Mouse (Mus musculus): ENCODE measurements at regions not wholly inside any gene's neighbourhood (a gene's known extent, or its start where the extent isn't known, plus 50 kb on each side); places are given as distances from the start of the nearest gene placed in this dataset.
A peak's percentile ranks its signal among the peaks of the same experiment; 100 is the strongest.
"Not testable (repeated sequence)": the region's sequence is repeated elsewhere in the genome, so short reads cannot be mapped to it uniquely, and the experiment has no call there.

DNA sequence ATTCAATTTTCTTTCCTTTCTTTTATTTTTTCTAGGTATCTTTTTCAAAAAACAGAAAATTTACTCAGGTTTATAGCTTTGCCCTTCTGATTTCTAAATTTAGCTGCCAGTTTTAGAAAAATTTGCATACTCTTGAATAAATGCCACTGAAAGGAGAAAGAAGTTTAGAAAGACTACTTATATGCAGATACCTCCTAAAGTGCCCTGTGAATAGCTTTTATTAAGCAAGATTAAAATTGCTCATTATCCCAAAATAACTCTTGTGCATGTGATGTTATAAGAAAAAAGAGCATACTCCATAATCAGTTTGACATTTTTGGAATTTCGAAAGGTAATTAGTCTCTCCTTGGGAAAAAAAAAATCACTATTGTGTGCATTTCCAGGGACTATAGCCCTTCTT, 453.2 kb downstream of the Inhba start:
- Histone ChIP-seq H3K4me1 (ENCODE audit: insufficient read depth) (no peaks in the 10 kb centered on the region), H3K36me3 (ENCODE audit: insufficient read depth) (no peaks in the 10 kb centered on the region), H3K9me3 (ENCODE audit: low read length) (no peaks in the 10 kb centered on the region), H3K27me3 (ENCODE audit: insufficient read depth, low read length) (no peaks in the 10 kb centered on the region), H3K27ac (ENCODE audit: low read depth, low read length) (no peak overlapping the region), H3K9ac (no peak overlapping the region), H3K4me3 (ENCODE audit: low read depth, low read length) (no peak overlapping the region), H3K4me2 (ENCODE audit: low read depth) (no peak overlapping the region)
- ATAC-seq, result peak; percentile 86
- 35% methylated on average over 1 of the region's 1 CpGs for WGBS
- no peak for TF ChIP-seq CTCF (IDR thresholded peaks at IDR 0.05; ENCODE audit: low read depth)
- no peak for DNase-seq

- Histone ChIP-seq H3K4me2 (ENCODE audit: low read depth) (no peak overlapping the region), H3K27me3 (ENCODE audit: insufficient read depth, low read length) (no peaks in the 10 kb centered on the region), H3K9me3 (ENCODE audit: low read length) (no peaks in the 10 kb centered on the region), H3K27ac (ENCODE audit: low read depth, low read length) (no peak overlapping the region), H3K9ac (no peak overlapping the region), H3K36me3 (ENCODE audit: insufficient read depth) (no peaks in the 10 kb centered on the region), H3K4me1 (ENCODE audit: insufficient read depth) (no peaks in the 10 kb centered on the region), H3K4me3 (ENCODE audit: low read depth, low read length) (no peak overlapping the region)
- ATAC-seq (no peak; the same call in 1 of the 2 replicates), DNase-seq (no peak)
- 24% methylated on average over 1 of the region's 1 CpGs for WGBS
- TF ChIP-seq CTCF (IDR thresholded peaks at IDR 0.05; ENCODE audit: low read depth), result no peak
These were observed 453.7 kb downstream of the Inhba start for GRCm38 (mm10) chr13:16465317-16465716.

GRCm38 (mm10) chr13:16465812-16466211, 454.2 kb downstream of the Inhba start:
- Histone ChIP-seq H3K9me3 (ENCODE audit: low read length) (no peaks in the 10 kb centered on the region), H3K36me3 (ENCODE audit: insufficient read depth) (no peaks in the 10 kb centered on the region), H3K27me3 (ENCODE audit: insufficient read depth, low read length) (no peaks in the 10 kb centered on the region), H3K4me1 (ENCODE audit: insufficient read depth) (no peaks in the 10 kb centered on the region), H3K4me3 (ENCODE audit: low read depth, low read length) (no peak overlapping the region), H3K27ac (ENCODE audit: low read depth, low read length) (no peak overlapping the region), H3K4me2 (ENCODE audit: low read depth) (no peak overlapping the region), H3K9ac (no peak overlapping the region)
- 93% methylated on average over 1 of the region's 1 CpGs for WGBS
- DNase-seq, result no peak
- no peak for TF ChIP-seq CTCF (IDR thresholded peaks at IDR 0.05; ENCODE audit: low read depth)
- no peak for ATAC-seq

DNA sequence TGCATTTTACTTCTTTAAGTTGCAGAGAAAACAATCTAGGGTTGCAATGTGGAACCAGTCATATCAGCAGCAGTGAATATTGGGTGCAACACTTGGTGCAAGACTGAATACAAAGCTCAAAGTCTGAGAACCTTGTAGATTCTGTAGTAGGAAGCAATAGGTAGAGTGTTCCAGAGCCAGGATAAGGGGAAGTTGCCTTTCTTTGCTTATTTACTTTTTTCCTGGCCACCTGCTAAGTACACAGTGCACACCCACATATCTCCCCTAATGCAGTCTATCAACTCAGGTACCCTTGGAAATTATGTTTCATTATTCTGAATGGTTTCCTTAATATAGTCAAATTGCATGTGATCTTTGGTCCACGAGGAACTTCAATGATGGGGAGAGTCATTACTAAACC, 464.9 kb downstream of the Inhba start:
- TF ChIP-seq CTCF (IDR thresholded peaks at IDR 0.05; ENCODE audit: low read depth), result no peak
- no peaks in the 10 kb centered on the region for H3K9me3 ChIP-seq (ENCODE audit: low read length)
- no peak overlapping the region for H3K4me3 ChIP-seq (ENCODE audit: low read depth, low read length)
- H3K9ac ChIP-seq, result no peak overlapping the region
- 86% methylated on average over 1 of the region's 1 CpGs for WGBS
- no peak for DNase-seq
- no peaks in the 10 kb centered on the region for H3K4me1 ChIP-seq (ENCODE audit: insufficient read depth)
- no peak for ATAC-seq
- H3K27ac ChIP-seq (ENCODE audit: low read depth, low read length), result no peak overlapping the region
- H3K27me3 ChIP-seq (ENCODE audit: insufficient read depth, low read length), result no peaks in the 10 kb centered on the region
- no peak overlapping the region for H3K4me2 ChIP-seq (ENCODE audit: low read depth)
- H3K36me3 ChIP-seq (ENCODE audit: insufficient read depth), result no peaks in the 10 kb centered on the region

GRCm38 (mm10) chr13:16487292-16487691, 475.6 kb downstream of the Inhba start:
- DNase-seq, result no peak
- Histone ChIP-seq H3K4me1 (ENCODE audit: insufficient read depth) (no peaks in the 10 kb centered on the region), H3K4me3 (ENCODE audit: low read depth, low read length) (no peak overlapping the region), H3K9me3 (ENCODE audit: low read length) (no peaks in the 10 kb centered on the region), H3K9ac (no peak overlapping the region), H3K27me3 (ENCODE audit: insufficient read depth, low read length) (no peaks in the 10 kb centered on the region), H3K4me2 (ENCODE audit: low read depth) (no peak overlapping the region), H3K27ac (ENCODE audit: low read depth, low read length) (no peak overlapping the region), H3K36me3 (ENCODE audit: insufficient read depth) (no peaks in the 10 kb centered on the region)
- no peak for ATAC-seq
- TF ChIP-seq CTCF (IDR thresholded peaks at IDR 0.05; ENCODE audit: low read depth), result no peak

GRCm38 (mm10) chr13:16490680-16491079, 479.0 kb downstream of the Inhba start:
- not testable (repeated sequence) for H3K27me3 ChIP-seq (ENCODE audit: insufficient read depth, low read length); H3K27ac ChIP-seq (ENCODE audit: low read depth, low read length); H3K36me3 ChIP-seq (ENCODE audit: insufficient read depth); H3K4me2 ChIP-seq (ENCODE audit: low read depth); H3K9me3 ChIP-seq (ENCODE audit: low read length); DNase-seq; H3K4me3 ChIP-seq (ENCODE audit: low read depth, low read length); ATAC-seq; H3K4me1 ChIP-seq (ENCODE audit: insufficient read depth); H3K9ac ChIP-seq
- 59% methylated on average over 6 of the region's 6 CpGs for WGBS

DNA sequence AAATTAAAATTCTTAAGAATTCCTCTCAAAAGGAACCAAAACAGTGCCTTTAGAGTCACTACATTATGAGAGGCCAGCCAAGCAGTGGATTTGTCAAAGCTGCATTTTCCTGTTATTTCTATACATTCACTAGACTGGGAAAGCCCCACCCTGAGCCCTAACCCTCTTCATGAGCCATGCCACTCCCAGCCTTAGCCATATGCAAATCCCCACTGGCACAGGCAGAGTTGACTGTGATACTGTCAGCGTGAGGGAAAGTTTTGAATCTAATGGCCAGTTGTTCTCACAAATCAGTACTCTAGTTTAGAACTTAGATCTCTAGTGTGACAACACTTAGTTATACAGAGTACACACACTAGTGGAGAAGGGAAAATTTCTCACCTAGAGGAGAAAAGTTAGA, 486.4 kb downstream of the Inhba start:
- Histone ChIP-seq H3K9ac (no peak overlapping the region), H3K36me3 (ENCODE audit: insufficient read depth) (no peaks in the 10 kb centered on the region), H3K27me3 (ENCODE audit: insufficient read depth, low read length) (no peaks in the 10 kb centered on the region), H3K27ac (ENCODE audit: low read depth, low read length) (no peak overlapping the region), H3K4me2 (ENCODE audit: low read depth) (no peak overlapping the region), H3K9me3 (ENCODE audit: low read length) (no peaks in the 10 kb centered on the region), H3K4me3 (ENCODE audit: low read depth, low read length) (no peak overlapping the region), H3K4me1 (ENCODE audit: insufficient read depth) (no peaks in the 10 kb centered on the region)
- ATAC-seq (no peak), DNase-seq (no peak)
- no peak for TF ChIP-seq CTCF (IDR thresholded peaks at IDR 0.05; ENCODE audit: low read depth)
- WGBS, result 55% methylated on average over 1 of the region's 1 CpGs

- 58% methylated on average over 4 of the region's 4 CpGs for WGBS
- no peaks in the 10 kb centered on the region for H3K9me3 ChIP-seq (ENCODE audit: low read length)
- TF ChIP-seq CTCF (IDR thresholded peaks at IDR 0.05; ENCODE audit: low read depth), result no peak
These were observed 501.2 kb downstream of the Inhba start for GRCm38 (mm10) chr13:16512876-16513275.

More at GRCm38 (mm10) chr13:16512876-16513275, 501.2 kb downstream of the Inhba start:
- H3K9ac ChIP-seq, result no peak overlapping the region
- ATAC-seq (no peak), DNase-seq (no peak)
- no peaks in the 10 kb centered on the region for H3K4me1 ChIP-seq (ENCODE audit: insufficient read depth)
- no peak overlapping the region for H3K27ac ChIP-seq (ENCODE audit: low read depth, low read length)
- no peaks in the 10 kb centered on the region for H3K27me3 ChIP-seq (ENCODE audit: insufficient read depth, low read length)
- no peaks in the 10 kb centered on the region for H3K36me3 ChIP-seq (ENCODE audit: insufficient read depth)
- no peak overlapping the region for H3K4me2 ChIP-seq (ENCODE audit: low read depth)
- no peak overlapping the region for H3K4me3 ChIP-seq (ENCODE audit: low read depth, low read length)
